Mouse (Mus musculus): ENCODE measurements around the gene Tex19.2. TPM values are rescaled to one million over a fixed set of nuclear protein-coding genes. Genes with fewer than 3 reads are reported as not detected.

The Tex19.2 gene
- total and polyA plus RNA-seq, 3 experiments = 0.64 to 2.4 (median 1.4) TPM

DNA sequence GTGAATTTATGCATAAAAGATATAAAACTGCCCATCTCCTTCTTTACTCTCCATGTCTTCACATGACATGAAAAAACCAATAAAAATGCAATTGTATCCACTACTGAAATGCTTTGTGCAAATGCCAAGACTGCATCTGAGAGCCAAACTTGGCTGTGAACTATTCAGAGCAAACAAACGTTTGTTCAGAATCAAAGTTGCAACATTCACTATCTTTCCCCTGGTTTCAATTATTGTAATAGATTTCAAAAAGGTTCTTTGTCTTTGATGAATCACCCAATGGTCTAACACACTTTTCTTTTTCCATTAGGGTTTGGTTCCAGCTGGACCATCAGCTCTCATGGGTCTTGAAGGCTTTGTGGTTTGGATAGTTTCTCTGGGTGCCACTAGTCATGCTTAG lies 11.1 kb upstream of the Tex19.2 start:
- H3K9me3 ChIP-seq (replicated peaks; ENCODE audit: low read length) = peaks cover 3% of the 10 kb centered on the region
- DNase-seq (ENCODE audit: extremely low read depth) = no peak
- H3K27ac ChIP-seq (ENCODE audit: insufficient read depth, low read depth) = no peak overlapping the region
- dilution Hi-C loops (cut with MboI; ENCODE audit: extremely low pct_ligation_motif_present, extremely low pct_unique_long_range_greater_than_20kb, low sequenced_read_pairs) = no loop called here
- H3K4me2 ChIP-seq (ENCODE audit: insufficient read depth, low read depth, poor library complexity, severe bottlenecking) = no peak overlapping the region
- H3K4me3 ChIP-seq (replicated peaks in 1 of 3; ENCODE audit: low read depth in 2 of 3, low read length in 2 of 3, poor library complexity in 1 of 3) = no peak overlapping the region
- no peaks in the 10 kb centered on the region for H3K79me2 ChIP-seq (replicated peaks; ENCODE audit: control insufficient read depth, extremely low read depth, insufficient read depth, poor library complexity, severe bottlenecking)
- H3K27me3 ChIP-seq (replicated peaks) = peaks cover 12% of the 10 kb centered on the region
- in situ Hi-C loops (cut with MboI; ENCODE audit: low pct_ligation_motif_present, low pct_unique_long_range_greater_than_20kb, low sequenced_read_pairs) = no loop called here
- no peak overlapping the region for H3K9ac ChIP-seq (ENCODE audit: insufficient read depth, low read depth)
- TF ChIP-seq USF1 (IDR thresholded peaks at IDR 0.05; ENCODE audit: low read depth, low read length) (no peak), MYC (IDR thresholded peaks at IDR 0.05; ENCODE audit: low read depth, low read length) (no peak), ELF1 (IDR thresholded peaks at IDR 0.05; ENCODE audit: low read depth, low read length) (no peak), TBP (conservative IDR thresholded peaks at IDR 0.05; ENCODE audit: low read depth, low read length) (no peak), ETS1 (conservative IDR thresholded peaks at IDR 0.05; ENCODE audit: low read depth, low read length) (no peak), PAX5 (IDR thresholded peaks at IDR 0.05; ENCODE audit: low read length) (no peak), ZNF384 (IDR thresholded peaks at IDR 0.05; ENCODE audit: low read depth, low read length) (no peak), IRF4 (IDR thresholded peaks at IDR 0.05; ENCODE audit: low read depth, low read length) (no peak), NRF1 (IDR thresholded peaks at IDR 0.05; ENCODE audit: low read depth, low read length) (no peak), E2F4 (IDR thresholded peaks at IDR 0.05; ENCODE audit: insufficient replicate concordance, low read depth, low read length) (no peak), POLR2A (IDR thresholded peaks at IDR 0.05; ENCODE audit: low read depth, low read length) (no peak), KAT2A (IDR thresholded peaks at IDR 0.05; ENCODE audit: insufficient replicate concordance, low read length) (no peak), HCFC1 (IDR thresholded peaks at IDR 0.05; ENCODE audit: low read depth, low read length) (no peak), CHD1 (IDR thresholded peaks at IDR 0.05; ENCODE audit: low read depth, low read length) (no peak), RAD21 (IDR thresholded peaks at IDR 0.05; ENCODE audit: low read depth, low read length) (no peak), UBTF (IDR thresholded peaks at IDR 0.05; ENCODE audit: low read depth, low read length) (no peak), USF2 (conservative IDR thresholded peaks at IDR 0.05; ENCODE audit: low read depth, low read length) (no peak), MAFK (IDR thresholded peaks at IDR 0.05; ENCODE audit: insufficient replicate concordance, low read length) (no peak), POLR2AphosphoS2 (IDR thresholded peaks at IDR 0.05; ENCODE audit: low read depth, low read length) (no peak), SIN3A (IDR thresholded peaks at IDR 0.05; ENCODE audit: low read length) (no peak)
- H3K4me1 ChIP-seq (ENCODE audit: control insufficient read depth in 1 of 2, insufficient read depth in 2 of 2) = no peaks in the 10 kb centered on the region
- no peaks in the 10 kb centered on the region for H3K36me3 ChIP-seq (replicated peaks in 1 of 2; ENCODE audit: control insufficient read depth in 1 of 2, insufficient read depth in 1 of 2, low read length in 1 of 2)

DNA sequence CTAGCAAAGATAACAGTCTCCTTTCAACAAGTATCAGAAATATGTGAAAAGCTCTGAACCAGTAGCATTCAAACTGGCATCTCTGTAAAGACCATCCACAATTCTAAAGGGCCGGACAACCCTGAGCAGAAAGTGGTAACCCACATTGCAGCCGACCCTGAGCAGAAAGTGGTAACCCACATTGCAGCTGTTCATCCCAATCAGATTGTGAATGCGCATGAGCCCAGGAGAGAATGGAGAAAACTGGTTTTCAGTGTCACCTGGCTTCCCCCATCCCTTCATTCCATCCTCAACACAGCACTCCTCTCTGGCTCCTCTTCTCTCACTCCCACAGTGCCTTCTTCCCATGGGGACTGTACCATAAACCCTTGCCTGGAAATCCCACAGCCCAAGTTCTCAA lies 9.0 kb upstream of the Tex19.2 start:
- Histone ChIP-seq H3K27ac (ENCODE audit: insufficient read depth, low read depth) (no peak overlapping the region), H3K4me2 (ENCODE audit: insufficient read depth, low read depth, poor library complexity, severe bottlenecking) (no peak overlapping the region), H3K9me3 (replicated peaks; ENCODE audit: low read length) (peaks cover 8% of the 10 kb centered on the region), H3K36me3 (replicated peaks in 1 of 2; ENCODE audit: control insufficient read depth in 1 of 2, insufficient read depth in 1 of 2, low read length in 1 of 2) (no peaks in the 10 kb centered on the region), H3K4me1 (ENCODE audit: control insufficient read depth in 1 of 2, insufficient read depth in 2 of 2) (peaks cover 0 to 4% of the 10 kb centered on the region in 2 experiments; a peak in 1 of 4 replicates), H3K27me3 (replicated peaks) (peaks cover 2% of the 10 kb centered on the region), H3K9ac (ENCODE audit: insufficient read depth, low read depth) (no peak overlapping the region), H3K4me3 (replicated peaks in 1 of 3; ENCODE audit: low read depth in 2 of 3, low read length in 2 of 3, poor library complexity in 1 of 3) (no peak overlapping the region), H3K79me2 (replicated peaks; ENCODE audit: control insufficient read depth, extremely low read depth, insufficient read depth, poor library complexity, severe bottlenecking) (no peaks in the 10 kb centered on the region)
- DNase-seq (ENCODE audit: extremely low read depth) = no peak
- dilution Hi-C loops (cut with MboI; ENCODE audit: extremely low pct_ligation_motif_present, extremely low pct_unique_long_range_greater_than_20kb, low sequenced_read_pairs) (no loop called here), in situ Hi-C loops (cut with MboI; ENCODE audit: low pct_ligation_motif_present, low pct_unique_long_range_greater_than_20kb, low sequenced_read_pairs) (no loop called here)
- TF ChIP-seq ZMIZ1 (IDR thresholded peaks at IDR 0.05; ENCODE audit: low read depth, low read length) = no peak
- TF ChIP-seq USF1 (IDR thresholded peaks at IDR 0.05; ENCODE audit: low read depth, low read length) = no peak
- TF ChIP-seq JUND (conservative IDR thresholded peaks at IDR 0.05; ENCODE audit: low read depth, low read length) = no peak
- no peak for TF ChIP-seq RCOR1 (conservative IDR thresholded peaks at IDR 0.05; ENCODE audit: low read depth, low read length)
- TF ChIP-seq CHD2 (IDR thresholded peaks at IDR 0.05; ENCODE audit: low read length) = no peak
- TF ChIP-seq KAT2A (IDR thresholded peaks at IDR 0.05; ENCODE audit: insufficient replicate concordance, low read length) = no peak
- no peak for TF ChIP-seq JUN (IDR thresholded peaks at IDR 0.05; ENCODE audit: insufficient read depth, low read depth, low read length)
- no peak for TF ChIP-seq HCFC1 (IDR thresholded peaks at IDR 0.05; ENCODE audit: low read depth, low read length)

All from CH12.LX (cell line).